Mouse (Mus musculus) heart, postnatal 4 days (tissue): Measurements from ENCODE around the gene Col6a4. TPM values are rescaled to one million over a fixed set of nuclear protein-coding genes. Genes with fewer than 3 reads are reported as not detected.

Experiments used
- DNase-seq: peaks from one replicate; pipeline ENCODE4 v3.0.0; 2021
- total RNA-seq, 2 experiments: library from RNA; stranded (reverse); gene quantifications; 2 replicates each; pipeline ENCODE4 v1.2.3; 2021

The Col6a4 gene
- total RNA-seq, 2 experiments from 2014 or later: 0.07 to 0.09 TPM

- no peak for DNase-seq
Measured at GRCm38 (mm10) chr9:105949755-105950154, 146.8 kb downstream of the Col6a4 start.

GRCm38 (mm10) chr9:105947577-105947976 lies 149.0 kb downstream of the Col6a4 start:
- DNase-seq: no peak

Other genes with a start within 250 kb of the Col6a4 start
- gene Col6a5, start 136.1 kb downstream of the Col6a4 start, total RNA-seq: 1 to 10 TPM in 1 of 2 experiments, under 1 TPM in 1; 0.81 to 1.2 TPM
- gene Glyctk, start 61.4 kb upstream of the Col6a4 start, total RNA-seq: 1 to 10 TPM; 2.3 to 3.5 TPM
- gene Wdr82, start 74.1 kb upstream of the Col6a4 start, total RNA-seq: 10 to 100 TPM; 90.0 to 98.5 TPM
- gene Ppm1m, start 103.0 kb upstream of the Col6a4 start, total RNA-seq: 10 to 100 TPM; 14.0 to 14.8 TPM
- gene Twf2, start 106.3 kb upstream of the Col6a4 start, total RNA-seq: 10 to 100 TPM; 62.1 to 63.6 TPM
- under 1 TPM; 0.43 TPM for gene Tlr9, start 125.8 kb upstream of the Col6a4 start, total RNA-seq
- 100 to 1,000 TPM; 404 to 423 TPM for gene Alas1, start 151.9 kb upstream of the Col6a4 start, total RNA-seq
- gene Poc1a, start 184.3 kb upstream of the Col6a4 start, total RNA-seq: 10 to 100 TPM; 17.0 to 19.3 TPM